Mouse (Mus musculus): ENCODE measurements around the gene Rangap1. TPM values are rescaled to one million over a fixed set of nuclear protein-coding genes. Genes with fewer than 3 reads are reported as not detected.

The Rangap1 gene
- total and polyA plus RNA-seq, 2 experiments from 2014 or later, result 133 to 163 TPM

DNA sequence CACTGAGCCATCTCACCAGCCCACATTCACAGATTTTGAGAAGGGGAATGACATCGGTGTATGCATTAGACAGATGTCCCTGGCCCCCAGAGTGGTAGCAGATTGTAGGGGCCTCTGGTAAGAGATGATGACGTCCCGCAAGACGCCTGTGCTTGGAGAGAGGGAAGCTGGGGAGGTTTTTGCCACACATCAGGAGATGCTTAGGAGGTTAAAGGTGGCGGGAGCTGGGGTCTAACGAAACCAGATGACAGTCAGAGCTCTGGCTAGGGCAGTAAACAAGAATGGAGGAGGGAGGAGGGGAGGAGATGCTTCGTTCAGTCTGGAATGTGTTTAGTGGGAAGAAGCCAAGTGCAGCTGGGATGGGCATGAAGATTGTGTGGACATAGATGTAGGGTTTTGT is 16.1 kb upstream of the Rangap1 start:
- Histone ChIP-seq H3K36me3 (ENCODE audit: insufficient read depth) (no peaks in the 10 kb centered on the region), H3K27me3 (ENCODE audit: insufficient read depth, low read length) (no peaks in the 10 kb centered on the region), H3K4me3 (ENCODE audit: low read depth, low read length) (no peak overlapping the region), H3K9me3 (ENCODE audit: low read length) (no peaks in the 10 kb centered on the region), H3K27ac (ENCODE audit: low read depth, low read length) (no peak overlapping the region), H3K4me2 (ENCODE audit: low read depth) (no peak overlapping the region), H3K9ac (no peak overlapping the region), H3K4me1 (ENCODE audit: insufficient read depth) (no peaks in the 10 kb centered on the region)
- DNase-seq (no peak), ATAC-seq (no peak)
- WGBS, result 92% methylated on average over 7 of the region's 7 CpGs
- no peak for TF ChIP-seq CTCF (IDR thresholded peaks at IDR 0.05; ENCODE audit: low read depth)

DNA sequence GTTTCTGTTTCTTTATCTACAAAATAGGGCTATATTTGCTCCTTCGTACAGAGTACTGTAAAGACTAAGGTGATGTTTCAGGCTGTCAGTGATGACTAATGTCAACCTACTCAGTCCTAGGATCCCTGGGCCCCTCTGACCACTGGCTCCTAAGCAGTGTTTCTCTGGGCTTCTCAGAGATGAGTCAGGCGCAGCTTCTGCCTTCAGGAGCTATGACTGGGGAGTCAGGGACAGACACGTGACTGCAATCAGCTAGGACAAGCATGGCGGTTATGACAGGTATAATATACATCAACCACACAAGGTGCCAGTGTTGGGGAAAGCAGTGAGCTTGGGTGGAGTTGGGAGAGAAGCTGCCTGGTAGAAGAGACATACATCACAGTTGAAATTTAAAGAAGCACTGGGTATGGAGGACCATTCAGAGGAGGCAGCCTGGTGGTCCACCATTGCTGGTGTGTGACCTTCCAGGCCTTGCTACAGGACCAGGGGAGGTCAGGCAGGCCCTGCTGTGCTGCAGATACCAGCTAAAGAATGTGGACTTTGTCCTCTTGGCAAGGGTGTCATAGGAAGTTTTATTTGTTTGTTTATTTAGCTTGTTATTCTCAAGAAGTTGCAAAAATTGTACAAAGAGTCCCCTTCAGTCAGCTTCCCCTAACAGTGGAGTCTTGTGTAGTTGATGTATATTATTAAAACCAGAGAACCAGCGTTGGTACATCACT is 15.2 kb upstream of the Rangap1 start:
- ATAC-seq, result no peak
- Histone ChIP-seq H3K4me1 (ENCODE audit: insufficient read depth) (no peaks in the 10 kb centered on the region), H3K9ac (no peak overlapping the region), H3K4me3 (ENCODE audit: low read depth, low read length) (no peak overlapping the region), H3K36me3 (ENCODE audit: insufficient read depth) (peaks cover 5% of the 10 kb centered on the region; the same call in 1 of the 2 replicates), H3K4me2 (ENCODE audit: low read depth) (no peak overlapping the region), H3K27ac (ENCODE audit: low read depth, low read length) (no peak overlapping the region), H3K27me3 (ENCODE audit: insufficient read depth, low read length) (no peaks in the 10 kb centered on the region), H3K9me3 (ENCODE audit: low read length) (no peaks in the 10 kb centered on the region)
- DNase-seq, result no peak
- WGBS, result 91% methylated on average over 5 of the region's 5 CpGs
- TF ChIP-seq CTCF (IDR thresholded peaks at IDR 0.05; ENCODE audit: low read depth), result no peak

DNA sequence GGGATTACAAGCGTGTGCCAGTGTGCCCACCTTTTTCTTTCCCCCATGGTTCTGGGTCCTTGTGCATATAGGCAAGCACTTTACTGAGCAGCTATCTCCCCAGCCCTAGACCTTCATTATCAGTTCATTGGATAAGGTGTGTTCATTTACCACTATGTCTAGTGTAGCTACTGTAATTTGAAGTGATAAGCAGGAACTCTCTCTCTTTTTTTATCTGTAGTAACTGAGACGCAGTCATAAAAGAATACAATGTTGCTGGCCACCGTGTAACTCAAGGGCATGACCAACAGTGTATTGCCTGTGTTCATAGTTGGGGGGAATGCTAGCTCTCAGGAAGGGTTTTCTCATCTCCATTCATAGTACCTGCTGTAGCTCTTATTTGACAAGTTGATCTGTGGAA is 14.2 kb upstream of the Rangap1 start:
- no peak for TF ChIP-seq CTCF (IDR thresholded peaks at IDR 0.05; ENCODE audit: low read depth)

DNA sequence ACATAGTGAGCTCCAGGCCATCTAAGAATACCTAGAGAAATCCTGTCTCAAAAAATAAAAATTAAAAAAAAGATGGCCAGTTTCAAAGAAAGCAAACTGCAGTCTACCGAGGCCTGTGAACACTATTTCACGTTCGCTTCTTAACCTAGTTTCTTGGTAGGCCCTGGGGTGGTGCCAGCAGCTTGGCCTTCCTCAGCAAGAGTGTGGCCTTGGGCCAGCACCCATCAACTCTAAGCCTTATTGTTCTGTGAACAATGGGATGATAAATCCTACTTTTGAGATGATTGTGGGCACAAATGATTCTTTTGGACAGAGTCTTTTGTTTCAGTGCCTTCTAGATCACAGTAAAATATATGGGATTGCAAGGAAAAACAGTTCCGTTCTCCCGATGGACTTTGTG is 13.4 kb upstream of the Rangap1 start:
- Histone ChIP-seq H3K4me3 (ENCODE audit: low read depth, low read length) (no peak overlapping the region), H3K27me3 (ENCODE audit: insufficient read depth, low read length) (no peaks in the 10 kb centered on the region), H3K9me3 (ENCODE audit: low read length) (no peaks in the 10 kb centered on the region), H3K36me3 (ENCODE audit: insufficient read depth) (peaks cover 11% of the 10 kb centered on the region), H3K4me1 (ENCODE audit: insufficient read depth) (no peaks in the 10 kb centered on the region), H3K9ac (no peak overlapping the region), H3K4me2 (ENCODE audit: low read depth) (no peak overlapping the region), H3K27ac (ENCODE audit: low read depth, low read length) (no peak overlapping the region)
- ATAC-seq, result no peak
- TF ChIP-seq CTCF (IDR thresholded peaks at IDR 0.05; ENCODE audit: low read depth), result no peak
- WGBS, result 67% methylated on average over 5 of the region's 5 CpGs
- DNase-seq, result no peak

More for the DNA sequence above, 14.2 kb upstream of the Rangap1 start:
- WGBS, result 93% methylated on average over 3 of the region's 3 CpGs
- ATAC-seq (no peak), DNase-seq (no peak)
- Histone ChIP-seq H3K27me3 (ENCODE audit: insufficient read depth, low read length) (no peaks in the 10 kb centered on the region), H3K27ac (ENCODE audit: low read depth, low read length) (no peak overlapping the region), H3K4me1 (ENCODE audit: insufficient read depth) (no peaks in the 10 kb centered on the region), H3K4me2 (ENCODE audit: low read depth) (no peak overlapping the region), H3K9me3 (ENCODE audit: low read length) (no peaks in the 10 kb centered on the region), H3K4me3 (ENCODE audit: low read depth, low read length) (no peak overlapping the region), H3K36me3 (ENCODE audit: insufficient read depth) (peaks cover 11% of the 10 kb centered on the region), H3K9ac (no peak overlapping the region)

- Histone ChIP-seq H3K4me1 (ENCODE audit: insufficient read depth) (no peaks in the 10 kb centered on the region), H3K36me3 (ENCODE audit: insufficient read depth) (peaks cover 15% of the 10 kb centered on the region), H3K27me3 (ENCODE audit: insufficient read depth, low read length) (no peaks in the 10 kb centered on the region), H3K27ac (ENCODE audit: low read depth, low read length) (no peak overlapping the region), H3K9me3 (ENCODE audit: low read length) (no peaks in the 10 kb centered on the region), H3K4me2 (ENCODE audit: low read depth) (no peak overlapping the region), H3K9ac (no peak overlapping the region), H3K4me3 (ENCODE audit: low read depth, low read length) (no peak overlapping the region)
- DNase-seq (no peak), ATAC-seq (no peak)
- 97% methylated on average over 9 of the region's 9 CpGs for WGBS
- no peak for TF ChIP-seq CTCF (IDR thresholded peaks at IDR 0.05; ENCODE audit: low read depth)
Observed at GRCm38 (mm10) chr15:81753669-81754068, 8.3 kb upstream of the Rangap1 start.

DNA sequence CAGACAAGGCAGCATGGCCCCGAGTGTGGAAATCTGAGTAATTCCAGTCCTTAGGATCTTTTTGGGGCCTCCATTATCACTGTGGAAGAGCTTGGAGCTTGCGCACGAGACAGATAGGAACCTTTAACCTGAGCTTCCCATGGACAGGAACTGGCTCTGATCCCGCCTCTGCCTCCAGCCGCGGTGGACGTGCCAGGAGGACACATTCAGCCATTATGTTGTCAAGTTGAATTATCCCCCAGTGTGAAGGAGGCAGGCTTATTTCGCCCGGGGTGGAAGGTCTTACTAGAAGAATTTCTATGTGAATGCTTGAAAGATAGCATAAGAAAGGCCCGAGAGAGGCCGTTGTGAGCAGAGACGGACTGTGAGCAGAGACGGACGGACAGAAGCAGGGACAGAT is 4.4 kb upstream of the Rangap1 start:
- TF ChIP-seq CTCF (IDR thresholded peaks at IDR 0.05; ENCODE audit: low read depth), result no peak
- WGBS, result 71% methylated on average over 14 of the region's 14 CpGs
- Histone ChIP-seq H3K4me3 (ENCODE audit: low read depth, low read length) (no peak overlapping the region), H3K36me3 (ENCODE audit: insufficient read depth) (0 out of 2 replicates have a peak, but pooled peaks cover 4% of the 10 kb centered on the region), H3K4me1 (ENCODE audit: insufficient read depth) (peaks cover 6% of the 10 kb centered on the region; the same call in 1 of the 2 replicates), H3K27me3 (ENCODE audit: insufficient read depth, low read length) (no peaks in the 10 kb centered on the region), H3K9me3 (ENCODE audit: low read length) (no peaks in the 10 kb centered on the region), H3K9ac (no peak overlapping the region), H3K4me2 (ENCODE audit: low read depth) (no peak overlapping the region), H3K27ac (ENCODE audit: low read depth, low read length) (no peak overlapping the region)
- no peak for DNase-seq
- no peak for ATAC-seq

- Histone ChIP-seq H3K9ac (peak overlapping the region; percentile 89), H3K27ac (ENCODE audit: low read depth, low read length) (peak overlapping the region; percentile 92), H3K27me3 (ENCODE audit: insufficient read depth, low read length) (no peaks in the 10 kb centered on the region), H3K9me3 (ENCODE audit: low read length) (no peaks in the 10 kb centered on the region), H3K4me2 (ENCODE audit: low read depth) (peak overlapping the region; percentile 64), H3K4me3 (ENCODE audit: low read depth, low read length) (peak overlapping the region; percentile 92), H3K4me1 (ENCODE audit: insufficient read depth) (peaks cover 6% of the 10 kb centered on the region; the same call in 1 of the 2 replicates), H3K36me3 (ENCODE audit: insufficient read depth) (no peaks in the 10 kb centered on the region)
- ATAC-seq (peak; percentile 84), DNase-seq (peak; percentile 79)
- 2% methylated on average over 31 of the region's 33 CpGs for WGBS
- TF ChIP-seq CTCF (IDR thresholded peaks at IDR 0.05; ENCODE audit: low read depth), result no peak
Observed at GRCm38 (mm10) chr15:81745601-81746114, 328 bp upstream of the Rangap1 start.
